Mouse (Mus musculus): ENCODE results near the gene Rnf187. TPM values are rescaled to one million over a fixed set of nuclear protein-coding genes. Genes with fewer than 3 reads are reported as not detected.

Rnf187 gene
- 175 TPM in 2 replicates for polyA plus RNA-seq (2015; fragmentation: Nextera tagmentation; extraction: Ambion mirVana)

GRCm38 (mm10) chr11:58938322-58939087 is at the start of gene Rnf187:
Gene Rnf187, minus strand, starts transcription at chr11:58938916.

GRCm38 (mm10) chr11:58978027-58978705 is 39.5 kb upstream of the Rnf187 start, which contains the start of gene Trim11:
Gene Trim11, plus strand, starts transcription at chr11:58978093.

GRCm38 (mm10) chr11:58954420-58955142 is 15.9 kb upstream of the Rnf187 start, which contains the start of the genes Hist3h2a and Trim17:
Gene Hist3h2a, plus strand, starts transcription at chr11:58954685.
Gene Trim17, plus strand, starts transcription at chr11:58954685.

GRCm38 (mm10) chr11:58948542-58949479 is 10.1 kb upstream of the Rnf187 start, which contains the start of gene Hist3h2ba:
Gene Hist3h2ba, plus strand, starts transcription at chr11:58948920.

DNA sequence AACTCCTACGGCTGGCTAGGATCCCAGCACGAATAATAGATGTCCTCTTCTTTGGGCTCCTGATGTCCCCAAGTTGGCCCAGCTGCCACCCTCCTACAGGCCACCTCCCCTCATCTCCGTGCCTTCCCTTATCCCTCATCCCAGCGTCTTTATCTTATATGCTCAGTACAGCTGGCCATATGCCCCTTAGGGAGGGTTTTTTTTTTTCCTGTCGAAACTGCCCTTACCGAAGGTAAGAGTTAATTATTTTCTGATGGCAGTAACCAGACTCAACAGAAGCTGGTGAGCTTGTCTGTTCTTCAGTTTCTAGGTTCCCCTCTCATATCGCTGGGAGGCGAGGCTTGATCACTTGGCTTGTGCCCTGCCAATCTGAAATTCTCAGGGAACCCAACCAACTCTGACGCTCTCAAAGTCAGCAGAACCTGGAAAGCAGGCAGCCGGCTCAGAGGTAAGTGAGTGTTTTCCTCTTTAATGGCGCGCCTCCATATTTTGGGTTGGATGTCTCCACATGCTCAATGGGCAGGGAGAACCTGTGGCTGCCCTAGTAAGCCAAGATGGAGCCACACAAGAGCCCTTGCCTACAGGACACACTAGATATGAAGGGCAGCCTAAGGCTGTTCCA is 20.9 kb downstream of the Rnf187 start, which contains the start of gene Btnl10:
Btnl10 (plus strand) TSS at position 164 of the 622 bp plus-strand sequence.

GRCm38 (mm10) chr11:58903511-58904409 is 35.0 kb downstream of the Rnf187 start, which contains the start of gene Zfp39:
Gene Zfp39, minus strand, starts transcription at chr11:58904225.

Other genes starting within 250 kb of the Rnf187 start
- gene Olfr319, start 239.8 kb downstream of the Rnf187 start, polyA plus RNA-seq (2015; fragmentation: Nextera tagmentation; extraction: Ambion mirVana) = not detected in 2 replicates
- gene Olfr318, start 214.9 kb downstream of the Rnf187 start, polyA plus RNA-seq (2015; fragmentation: Nextera tagmentation; extraction: Ambion mirVana) = not detected in 2 replicates
- gene Olfr317, start 199.7 kb downstream of the Rnf187 start, polyA plus RNA-seq (2015; fragmentation: Nextera tagmentation; extraction: Ambion mirVana) = not detected in 2 replicates
- not detected in 2 replicates for gene Olfr316, start 186.2 kb downstream of the Rnf187 start, polyA plus RNA-seq (2015; fragmentation: Nextera tagmentation; extraction: Ambion mirVana)
- gene Olfr315, start 165.7 kb downstream of the Rnf187 start, polyA plus RNA-seq (2015; fragmentation: Nextera tagmentation; extraction: Ambion mirVana) = not detected in 2 replicates
- not detected in 2 replicates for gene Olfr314, start 156.0 kb downstream of the Rnf187 start, polyA plus RNA-seq (2015; fragmentation: Nextera tagmentation; extraction: Ambion mirVana)
- not detected in 2 replicates for gene Fam183b, start 137.0 kb downstream of the Rnf187 start, polyA plus RNA-seq (2015; fragmentation: Nextera tagmentation; extraction: Ambion mirVana)
- gene Olfr313, start 123.9 kb downstream of the Rnf187 start, polyA plus RNA-seq (2015; fragmentation: Nextera tagmentation; extraction: Ambion mirVana) = not detected in 2 replicates
- not detected in 2 replicates for gene Olfr312, start 109.7 kb downstream of the Rnf187 start, polyA plus RNA-seq (2015; fragmentation: Nextera tagmentation; extraction: Ambion mirVana)
- gene Olfr311, start 99.7 kb downstream of the Rnf187 start, polyA plus RNA-seq (2015; fragmentation: Nextera tagmentation; extraction: Ambion mirVana) = not detected in 2 replicates
- 2.7 and 3.0 TPM in 2 replicates for gene Gm12258, start 91.8 kb downstream of the Rnf187 start, polyA plus RNA-seq (2015; fragmentation: Nextera tagmentation; extraction: Ambion mirVana)
- 2.2 and 4.1 TPM in 2 replicates for gene 2810021J22Rik, start 71.7 kb downstream of the Rnf187 start, polyA plus RNA-seq (2015; fragmentation: Nextera tagmentation; extraction: Ambion mirVana)
- 6.0 and 6.6 TPM in 2 replicates for gene Zfp39, start 34.7 kb downstream of the Rnf187 start, polyA plus RNA-seq (2015; fragmentation: Nextera tagmentation; extraction: Ambion mirVana)
- 22.2 and 26.7 TPM in 2 replicates for gene Btnl10, start 21.0 kb downstream of the Rnf187 start, polyA plus RNA-seq (2015; fragmentation: Nextera tagmentation; extraction: Ambion mirVana)
- 14.6 and 17.4 TPM in 2 replicates for gene Hist3h2ba, start 10.0 kb upstream of the Rnf187 start, polyA plus RNA-seq (2015; fragmentation: Nextera tagmentation; extraction: Ambion mirVana)
- 26.0 and 27.0 TPM in 2 replicates for gene Hist3h2a, start 15.8 kb upstream of the Rnf187 start, polyA plus RNA-seq (2015; fragmentation: Nextera tagmentation; extraction: Ambion mirVana)
- gene Trim17, start 15.8 kb upstream of the Rnf187 start, polyA plus RNA-seq (2015; fragmentation: Nextera tagmentation; extraction: Ambion mirVana) = 0.08 and 0.17 TPM in 2 replicates
- 14.6 and 17.4 TPM in 2 replicates for gene Trim11, start 39.2 kb upstream of the Rnf187 start, polyA plus RNA-seq (2015; fragmentation: Nextera tagmentation; extraction: Ambion mirVana)
- 0.17 and 0.22 TPM in 2 replicates for gene Obscn, start 197.5 kb upstream of the Rnf187 start, polyA plus RNA-seq (2015; fragmentation: Nextera tagmentation; extraction: Ambion mirVana)
- 11.9 and 14.3 TPM in 2 replicates for gene Iba57, start 224.8 kb upstream of the Rnf187 start, polyA plus RNA-seq (2015; fragmentation: Nextera tagmentation; extraction: Ambion mirVana)
- gene Gjc2, start 244.3 kb upstream of the Rnf187 start, polyA plus RNA-seq (2015; fragmentation: Nextera tagmentation; extraction: Ambion mirVana) = 0.59 and 1.2 TPM in 2 replicates